Mouse (Mus musculus) spleen, adult 2 months (tissue): Measurements from ENCODE around the gene Gm9922. TPM values are rescaled to one million over a fixed set of nuclear protein-coding genes. Genes with fewer than 3 reads are reported as not detected.

Experiments used
- DNase-seq, 2 experiments: peaks; one replicate each; pipeline versions ENCODE4 v3.0.0 to v3.0.0-alpha.2; 2012 to 2021; ENCODE audit warnings: low spot score in 2 of 2, low read depth in 1 of 2
- H3K27ac ChIP-seq: fragments of 200-500 bp; 2 replicates; pipeline ENCODE4 v1.5.1; 2012; ENCODE audit warnings: low read length, inconsistent platforms; ENCODE audit not compliant: insufficient read depth
- H3K27me3 ChIP-seq: fragments of 200-500 bp; 2 replicates; pipeline ENCODE4 v1.6.1; 2012; ENCODE audit warnings: mild to moderate bottlenecking, moderate library complexity, low read length, inconsistent platforms; ENCODE audit not compliant: control insufficient read depth, insufficient read depth
- H3K36me3 ChIP-seq: fragments of 200-500 bp; 2 replicates; pipeline ENCODE4 v1.6.1; 2012; ENCODE audit warnings: mild to moderate bottlenecking, low read length, inconsistent platforms; ENCODE audit not compliant: control insufficient read depth, insufficient read depth
- H3K4me1 ChIP-seq: fragments of 200-500 bp; 2 replicates; pipeline ENCODE4 v1.6.1; 2011; ENCODE audit warnings: inconsistent platforms; ENCODE audit not compliant: control insufficient read depth, insufficient read depth, insufficient read length
- H3K4me3 ChIP-seq: fragments of 200-500 bp; 2 replicates; pipeline ENCODE4 v1.5.1; 2011; ENCODE audit warnings: mild to moderate bottlenecking, inconsistent platforms; ENCODE audit not compliant: insufficient read depth, insufficient read length; ENCODE audit errors: extremely low read depth
- CTCF ChIP-seq: fragments of 200-500 bp; IDR thresholded peaks from 2 replicates; pipeline ENCODE4 v1.5.1; 2011; ENCODE audit warnings: mild to moderate bottlenecking, inconsistent platforms; ENCODE audit not compliant: insufficient read depth, insufficient read length, insufficient replicate concordance; ENCODE audit errors: extremely low read depth
- POLR2A ChIP-seq: fragments of 200-500 bp; IDR thresholded peaks from 2 replicates; pipeline ENCODE4 v1.6.1; 2011; ENCODE audit warnings: low read depth, low read length, inconsistent platforms
- WGBS: fragments of 180-500 bp; shearing (Covaris S2); methylation state at CpG from one replicate; pipeline ENCODE4 v1.1.7; 2018; 5-methylcytosine and 5-hydroxymethylcytosine counted together
- polyA plus RNA-seq: library from polyadenylated mRNA; depleted of rRNA; stranded (reverse); fragments of >200 nt; gene quantifications from 2 replicates; pipeline ENCODE4 v1.2.3, GENCODE M21; 2012; rRNA removed

Gm9922 gene
- polyA plus RNA-seq, 1 experiment: 0.27 TPM

DNA sequence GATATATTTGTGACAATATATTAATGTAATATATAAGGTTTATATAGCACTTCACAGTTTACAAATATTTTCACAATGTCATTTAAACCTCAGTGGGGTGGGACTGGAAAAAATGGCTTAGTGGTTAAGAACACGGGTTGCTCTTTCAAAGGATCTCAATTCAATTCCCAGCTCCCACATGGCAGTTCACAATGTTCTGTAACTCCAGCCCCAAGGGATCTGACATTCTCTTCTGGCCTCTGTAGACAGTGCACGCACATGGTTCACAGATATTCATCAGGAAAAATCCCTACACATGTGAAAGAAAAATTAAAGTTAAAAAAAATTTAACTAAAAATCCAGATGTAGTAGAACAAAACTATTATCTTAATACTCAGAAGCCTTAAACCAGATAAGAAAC is 41.2 kb downstream of the Gm9922 start:
- no peaks in the 10 kb centered on the region for H3K27me3 ChIP-seq

GRCm38 (mm10) chr14:101687696-101688095 is 41.9 kb downstream of the Gm9922 start:
- Histone ChIP-seq H3K4me1 (no peaks in the 10 kb centered on the region), H3K4me3 (no peak overlapping the region), H3K27ac (no peak overlapping the region), H3K36me3 (peaks cover 10% of the 10 kb centered on the region; the same call in 1 of the 2 replicates), H3K27me3 (no peaks in the 10 kb centered on the region)
- no peak for TF ChIP-seq CTCF
- no peak for TF ChIP-seq POLR2A
- no peak for DNase-seq
- WGBS: 97% methylated on average over 6 of the region's 6 CpGs

More for the DNA sequence above, 41.2 kb downstream of the Gm9922 start:
- no peak for TF ChIP-seq CTCF
- TF ChIP-seq POLR2A: no peak
- H3K4me1 ChIP-seq: no peaks in the 10 kb centered on the region
- no peak overlapping the region for H3K27ac ChIP-seq
- 87% methylated on average over 2 of the region's 2 CpGs for whole genome bisulfite sequencing
- H3K4me3 ChIP-seq: no peak overlapping the region
- H3K36me3 ChIP-seq: peaks cover 10% of the 10 kb centered on the region; the same call in 1 of the 2 replicates
- DNase-seq: no peak

Other genes with a start within 250 kb of the Gm9922 start
- 5.6 and 7.5 TPM in 2 replicates for gene Tbc1d4, start 120.6 kb downstream of the Gm9922 start, polyA plus RNA-seq
- 15.0 and 15.4 TPM in 2 replicates for gene Commd6, start 89.1 kb downstream of the Gm9922 start, polyA plus RNA-seq
- 15.3 and 18.1 TPM in 2 replicates for gene Uchl3, start 75.8 kb downstream of the Gm9922 start, polyA plus RNA-seq
- gene Lmo7, start 143 bp upstream of the Gm9922 start, polyA plus RNA-seq: 0.79 and 1.3 TPM in 2 replicates